Mouse (Mus musculus) intestine, postnatal 0 days (tissue): ENCODE data around the gene Ttc9c. TPM values are rescaled to one million over a fixed set of nuclear protein-coding genes. Genes with fewer than 3 reads are reported as not detected.

Experiments
- ATAC-seq: fragments of 200-750 bp; cut with Nextera tagmentation; 2 replicates; pipeline ENCODE4 v1.8.0; 2017; ENCODE audit warnings: mild to moderate bottlenecking, moderate TSS enrichment, moderate library complexity
- H3K27ac ChIP-seq: fragments of 300-500 bp; sonication (generic); 2 replicates; pipeline ENCODE4 v1.5.1; 2014; ENCODE audit warnings: mild to moderate bottlenecking, low read depth, low read length, moderate library complexity
- H3K27me3 ChIP-seq: fragments of 300-500 bp; sonication (generic); replicated peaks from 2 replicates; pipeline ENCODE4 v1.6.1; 2014; ENCODE audit warnings: low read length, mixed read lengths; ENCODE audit not compliant: control insufficient read depth, insufficient read depth
- H3K36me3 ChIP-seq: fragments of 300-500 bp; sonication (generic); 2 replicates; pipeline ENCODE4 v1.6.1; 2014; ENCODE audit warnings: mild to moderate bottlenecking, moderate library complexity; ENCODE audit not compliant: control insufficient read depth, insufficient read depth
- H3K4me1 ChIP-seq: fragments of 300-500 bp; sonication (generic); replicated peaks from 2 replicates; pipeline ENCODE4 v1.6.1; 2014; ENCODE audit warnings: antibody characterized with exemption, low read length, mixed read lengths; ENCODE audit not compliant: control insufficient read depth, insufficient read depth
- H3K4me2 ChIP-seq: fragments of 300-500 bp; sonication (generic); replicated peaks from 2 replicates; pipeline ENCODE4 v1.6.1; 2014; ENCODE audit warnings: low read depth, mild to moderate bottlenecking, moderate library complexity
- H3K4me3 ChIP-seq: fragments of 300-500 bp; sonication (generic); 2 replicates; pipeline ENCODE4 v1.5.1; 2014; ENCODE audit warnings: low read depth, low read length
- H3K9ac ChIP-seq: fragments of 300-500 bp; sonication (generic); 2 replicates; pipeline ENCODE4 v1.6.1; 2014; ENCODE audit warnings: mild to moderate bottlenecking, low read depth, low read length
- H3K9me3 ChIP-seq: fragments of 300-500 bp; sonication (generic); 2 replicates; pipeline ENCODE4 v1.6.1; 2016; ENCODE audit warnings: mixed run types; ENCODE audit not compliant: control insufficient read depth
- CTCF ChIP-seq: sonication (generic); IDR thresholded peaks from 2 replicates; pipeline ENCODE4 v1.5.1; 2016; ENCODE audit warnings: low read depth, mild to moderate bottlenecking, control low read depth, antibody characterized with exemption, moderate library complexity
- WGBS: fragments of 180-500 bp; shearing (Covaris S2); extraction: QIAGEN DNeasy Blood & Tissue Kit; methylation state at CpG from one replicate; pipeline ENCODE4 v1.1.7; 2014; 5-methylcytosine and 5-hydroxymethylcytosine counted together
- polyA plus RNA-seq: library from polyadenylated mRNA; unstranded; fragments of >200 nt; fragmentation: Nextera tagmentation; extraction: Ambion mirVana; gene quantifications from 2 replicates; pipeline ENCODE4 v1.2.1, GENCODE M21; 2015

Ttc9c gene
- 18.2 and 19.9 TPM in 2 replicates for polyA plus RNA-seq

GRCm38 (mm10) chr19:8818801-8819595 lies at the start of gene Ttc9c:
Gene Ttc9c, minus strand, starts transcription at chr19:8819333.
- Histone ChIP-seq H3K36me3 (peaks cover 14% of the 10 kb centered on the region), H3K27ac (peak within 1 kb of the TSS; percentile 95), H3K9me3 (no peaks in the 10 kb centered on the region), H3K27me3 (no peaks in the 10 kb centered on the region), H3K9ac (peak within 1 kb of the TSS; percentile 97), H3K4me2 (peak within 1 kb of the TSS; percentile 80), H3K4me1 (peaks cover 5% of the 10 kb centered on the region; the same call in 1 of the 2 replicates), H3K4me3 (peak within 1 kb of the TSS; percentile 97)
- no peak for TF ChIP-seq CTCF
- WGBS, result under 1% methylated on average over 33 of the region's 33 CpGs
- ATAC-seq, result peak; percentile 92

DNA sequence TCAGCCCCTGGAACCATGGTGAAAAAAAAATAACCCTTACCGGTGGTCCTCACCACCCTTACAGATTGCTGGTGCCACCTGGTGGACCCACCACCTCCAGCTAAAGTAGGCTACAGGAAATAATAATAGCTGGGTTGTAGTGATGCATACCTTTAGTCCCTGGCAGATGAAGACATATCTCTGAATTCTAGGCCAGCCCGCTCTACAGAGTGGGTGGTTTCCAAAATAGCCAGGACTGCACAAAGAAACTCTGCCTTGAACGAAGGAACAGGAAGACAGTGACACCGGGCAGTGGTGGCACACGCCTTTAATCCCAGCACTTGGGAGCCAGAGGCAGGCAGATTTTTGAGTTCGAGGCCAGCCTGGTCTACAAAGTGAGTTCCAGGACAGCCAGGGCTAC lies 45.1 kb upstream of the Ttc9c start:
- Histone ChIP-seq H3K27me3 (no peaks in the 10 kb centered on the region), H3K9ac (no peak overlapping the region), H3K4me3 (no peak overlapping the region), H3K36me3 (no peaks in the 10 kb centered on the region), H3K27ac (no peak overlapping the region), H3K4me1 (no peaks in the 10 kb centered on the region), H3K4me2 (no peak overlapping the region), H3K9me3 (no peaks in the 10 kb centered on the region)
- 84% methylated on average over 6 of the region's 6 CpGs for WGBS
- ATAC-seq, result no peak
- TF ChIP-seq CTCF, result no peak

GRCm38 (mm10) chr19:8859018-8859417 lies 39.9 kb upstream of the Ttc9c start:
- no peaks in the 10 kb centered on the region for H3K9me3 ChIP-seq
- no peak for ATAC-seq
- WGBS, result 17% methylated on average over 1 of the region's 1 CpGs

DNA sequence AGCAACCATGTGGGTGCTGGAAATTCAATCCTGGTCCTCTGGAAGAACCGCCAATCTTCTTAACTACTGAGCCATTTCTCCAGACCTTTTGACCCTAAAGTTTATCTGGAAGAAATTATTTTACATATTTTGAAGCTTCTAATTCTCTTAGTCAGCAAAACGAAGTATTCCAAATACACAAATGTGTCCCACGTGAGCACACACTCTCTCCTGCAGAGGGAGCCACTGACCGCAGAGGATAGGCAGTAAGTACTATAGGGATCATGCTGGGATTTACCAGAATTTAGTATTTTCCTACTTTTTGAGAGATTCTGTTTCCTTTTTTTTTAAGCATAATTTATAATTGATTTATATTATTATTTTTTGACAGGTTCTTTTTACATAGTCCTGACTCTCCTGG lies 38.6 kb upstream of the Ttc9c start:
- Histone ChIP-seq H3K9me3 (no peaks in the 10 kb centered on the region), H3K9ac (no peak overlapping the region), H3K4me2 (no peak overlapping the region), H3K4me1 (no peaks in the 10 kb centered on the region), H3K4me3 (no peak overlapping the region), H3K36me3 (no peaks in the 10 kb centered on the region), H3K27me3 (no peaks in the 10 kb centered on the region), H3K27ac (no peak overlapping the region)
- WGBS, result 31% methylated on average over 4 of the region's 4 CpGs
- ATAC-seq, result no peak
- TF ChIP-seq CTCF, result peak; percentile 79

More at GRCm38 (mm10) chr19:8859018-8859417, 39.9 kb upstream of the Ttc9c start:
- Histone ChIP-seq H3K27ac (no peak overlapping the region), H3K27me3 (no peaks in the 10 kb centered on the region), H3K9ac (no peak overlapping the region), H3K36me3 (no peaks in the 10 kb centered on the region), H3K4me3 (no peak overlapping the region), H3K4me1 (no peaks in the 10 kb centered on the region), H3K4me2 (no peak overlapping the region)
- peak; percentile 69 for TF ChIP-seq CTCF

GRCm38 (mm10) chr19:8853117-8853516 lies 34.0 kb upstream of the Ttc9c start:
- 83% methylated on average over 3 of the region's 3 CpGs for WGBS
- Histone ChIP-seq H3K4me2 (no peak overlapping the region), H3K4me1 (no peaks in the 10 kb centered on the region), H3K27me3 (no peaks in the 10 kb centered on the region), H3K9me3 (no peaks in the 10 kb centered on the region), H3K27ac (no peak overlapping the region), H3K9ac (no peak overlapping the region), H3K4me3 (no peak overlapping the region), H3K36me3 (no peaks in the 10 kb centered on the region)
- no peak for TF ChIP-seq CTCF
- no peak for ATAC-seq

DNA sequence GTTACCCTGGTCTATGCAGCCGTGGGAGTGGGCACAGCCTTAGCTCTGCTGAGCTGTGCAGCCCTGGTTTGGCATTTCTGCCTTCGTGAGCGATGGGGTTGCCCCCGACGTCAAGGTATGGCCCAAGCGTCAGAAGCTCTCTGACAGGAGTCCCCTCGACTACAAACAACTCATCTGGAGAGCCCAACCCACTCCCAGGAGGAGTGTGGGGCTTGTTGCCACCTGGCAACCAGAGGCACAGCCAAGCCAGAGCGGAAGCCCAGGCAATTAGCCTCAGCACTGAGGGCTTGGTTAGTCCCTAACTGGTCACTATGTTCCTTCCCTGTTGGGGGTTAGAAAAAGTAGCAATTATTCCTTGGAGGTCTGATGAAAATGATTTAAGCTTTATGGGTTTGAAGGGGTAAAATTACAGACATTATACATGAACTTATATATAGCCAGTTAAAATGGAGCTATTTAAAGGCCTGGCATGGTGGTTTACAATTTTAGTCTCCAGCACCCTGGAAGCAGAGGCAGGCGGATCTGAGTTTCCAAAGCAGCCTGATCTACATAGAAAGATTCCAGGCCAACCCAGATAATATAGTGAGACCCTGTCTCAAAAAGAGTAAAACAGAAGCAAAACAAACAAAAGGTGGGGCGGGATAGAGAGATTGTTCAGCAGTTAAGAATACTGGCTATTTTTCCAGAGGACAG lies 33.2 kb upstream of the Ttc9c start:
- TF ChIP-seq CTCF, result no peak
- H3K27ac ChIP-seq, result no peak overlapping the region
- ATAC-seq, result no peak
- H3K4me3 ChIP-seq, result no peak overlapping the region
- no peaks in the 10 kb centered on the region for H3K27me3 ChIP-seq
- 47% methylated on average over 10 of the region's 10 CpGs for WGBS
- H3K4me2 ChIP-seq, result no peak overlapping the region
- H3K9me3 ChIP-seq, result no peaks in the 10 kb centered on the region
- H3K36me3 ChIP-seq, result 0 out of 2 replicates have a peak, but pooled peaks cover 6% of the 10 kb centered on the region
- H3K9ac ChIP-seq, result no peak overlapping the region
- H3K4me1 ChIP-seq, result no peaks in the 10 kb centered on the region
